Mouse (Mus musculus) retina, adult 2 months (tissue): ENCODE data around the gene Upp2.

Experiments used
- DNase-seq: peaks from one replicate; pipeline ENCODE4 v3.0.0-alpha.2; 2012; ENCODE audit warnings: low read depth, low spot score

The Upp2 gene

GRCm38 (mm10) chr2:58567066-58567810 is at the start of gene Upp2, which contains the start of gene Acvr1:
TSS of gene Upp2 (plus strand) at chr2:58567298.
TSS of gene Acvr1 (minus strand) at chr2:58567157.
- peak; percentile 50 for DNase-seq

GRCm38 (mm10) chr2:58518517-58518916 is 48.6 kb upstream of the Upp2 start:
- no peak for DNase-seq

- no peak for DNase-seq
Measured at GRCm38 (mm10) chr2:58520727-58521126, 46.4 kb upstream of the Upp2 start.

- DNase-seq, result no peak
Measured at GRCm38 (mm10) chr2:58521621-58522020, 45.5 kb upstream of the Upp2 start.

GRCm38 (mm10) chr2:58523097-58523496 is 44.0 kb upstream of the Upp2 start:
- no peak for DNase-seq

- no peak for DNase-seq
Measured at GRCm38 (mm10) chr2:58523894-58524293, 43.2 kb upstream of the Upp2 start.

- no peak for DNase-seq
Measured at GRCm38 (mm10) chr2:58524356-58524755, 42.7 kb upstream of the Upp2 start.

GRCm38 (mm10) chr2:58527786-58528185 is 39.3 kb upstream of the Upp2 start:
- no peak for DNase-seq

GRCm38 (mm10) chr2:58529384-58529783 is 37.7 kb upstream of the Upp2 start:
- no peak for DNase-seq

GRCm38 (mm10) chr2:58529860-58530440 is 37.1 kb upstream of the Upp2 start:
- DNase-seq, result no peak

GRCm38 (mm10) chr2:58530521-58530920 is 36.6 kb upstream of the Upp2 start:
- DNase-seq, result no peak

- DNase-seq, result no peak
Measured at GRCm38 (mm10) chr2:58532260-58532850, 34.7 kb upstream of the Upp2 start.

- DNase-seq, result no peak
Measured at GRCm38 (mm10) chr2:58533521-58534001, 33.5 kb upstream of the Upp2 start.

- no peak for DNase-seq
Measured at GRCm38 (mm10) chr2:58534379-58534778, 32.7 kb upstream of the Upp2 start.

GRCm38 (mm10) chr2:58535233-58535632 is 31.9 kb upstream of the Upp2 start:
- DNase-seq, result no peak

GRCm38 (mm10) chr2:58536796-58537195 is 30.3 kb upstream of the Upp2 start:
- DNase-seq, result no peak

- DNase-seq, result no peak
Measured at GRCm38 (mm10) chr2:58538196-58538595, 28.9 kb upstream of the Upp2 start.

GRCm38 (mm10) chr2:58543252-58543651 is 23.8 kb upstream of the Upp2 start:
- no peak for DNase-seq

GRCm38 (mm10) chr2:58544368-58544767 is 22.7 kb upstream of the Upp2 start:
- DNase-seq, result no peak

GRCm38 (mm10) chr2:58546264-58546663 is 20.8 kb upstream of the Upp2 start:
- no peak for DNase-seq

- DNase-seq, result no peak
Measured at GRCm38 (mm10) chr2:58548943-58549342, 18.2 kb upstream of the Upp2 start.

GRCm38 (mm10) chr2:58549960-58550359 is 17.1 kb upstream of the Upp2 start:
- DNase-seq, result no peak

- no peak for DNase-seq
Measured at GRCm38 (mm10) chr2:58550488-58550887, 16.6 kb upstream of the Upp2 start.
